Mouse (Mus musculus) cerebellum, adult 2 months (tissue): Measurements from ENCODE around the gene Tgfbr3. TPM values are rescaled to one million over a fixed set of nuclear protein-coding genes. Genes with fewer than 3 reads are reported as not detected.

Experiments
- DNase-seq, 2 experiments: peaks; one replicate each; pipeline ENCODE4 v3.0.0; 2021
- H3K27ac ChIP-seq: fragments of 200-500 bp; 2 replicates; pipeline ENCODE4 v1.5.1; 2012; ENCODE audit warnings: low read length, control low read depth, inconsistent platforms; ENCODE audit not compliant: insufficient read depth
- H3K27me3 ChIP-seq: fragments of 200-500 bp; 2 replicates; pipeline ENCODE4 v1.6.1; 2012; ENCODE audit warnings: inconsistent platforms, mild to moderate bottlenecking, low read length, moderate library complexity; ENCODE audit not compliant: control insufficient read depth, insufficient read depth
- H3K4me1 ChIP-seq: fragments of 200-500 bp; 2 replicates; pipeline ENCODE4 v1.6.1; 2011; ENCODE audit warnings: low read length; ENCODE audit not compliant: control insufficient read depth, insufficient read depth
- H3K4me3 ChIP-seq: fragments of 200-500 bp; replicated peaks from 2 replicates; pipeline ENCODE3; 2011; ENCODE audit warnings: mild to moderate bottlenecking, low read depth, low read length, control low read depth; ENCODE audit not compliant: insufficient read depth
- CTCF ChIP-seq: fragments of 200-500 bp; IDR thresholded peaks from 2 replicates; pipeline ENCODE4 v1.5.1; 2011; ENCODE audit warnings: low read depth, mild to moderate bottlenecking, control low read depth, low read length, moderate library complexity, borderline replicate concordance; ENCODE audit not compliant: insufficient read depth
- POLR2A ChIP-seq: fragments of 200-500 bp; IDR thresholded peaks from 2 replicates; pipeline ENCODE4 v1.6.1; 2011; ENCODE audit warnings: low read length, control low read depth, borderline replicate concordance; ENCODE audit not compliant: insufficient read depth
- WGBS: fragments of 180-500 bp; shearing (Covaris S2); methylation state at CpG from one replicate; pipeline ENCODE4 v1.1.7; 2018; 5-methylcytosine and 5-hydroxymethylcytosine counted together
- polyA plus RNA-seq: library from polyadenylated mRNA; depleted of rRNA; stranded (reverse); fragments of >200 nt; gene quantifications from 2 replicates; pipeline ENCODE4 v1.2.3, GENCODE M21; 2012

Tgfbr3 gene
- polyA plus RNA-seq, 1 experiment = 11.5 TPM

GRCm38 (mm10) chr5:107087829-107088808 lies 201.3 kb downstream of the Tgfbr3 start:
- no peak overlapping the region for H3K4me3 ChIP-seq
- H3K4me1 ChIP-seq = no peaks in the 10 kb centered on the region
- DNase-seq = no peak
- no peak for TF ChIP-seq POLR2A
- TF ChIP-seq CTCF = no peak
- WGBS = 21% methylated on average over 12 of the region's 12 CpGs
- no peak overlapping the region for H3K27ac ChIP-seq
- H3K27me3 ChIP-seq = no peaks in the 10 kb centered on the region

GRCm38 (mm10) chr5:107087291-107087690 lies 202.1 kb downstream of the Tgfbr3 start:
- TF ChIP-seq POLR2A (no peak), CTCF (no peak)
- H3K4me1 ChIP-seq = no peaks in the 10 kb centered on the region
- WGBS = 36% methylated on average over 2 of the region's 2 CpGs
- no peak overlapping the region for H3K4me3 ChIP-seq
- H3K27ac ChIP-seq = no peak overlapping the region
- H3K27me3 ChIP-seq = no peaks in the 10 kb centered on the region
- DNase-seq = no peak

GRCm38 (mm10) chr5:107086166-107086565 lies 203.3 kb downstream of the Tgfbr3 start:
- no peak overlapping the region for H3K27ac ChIP-seq
- H3K27me3 ChIP-seq = no peaks in the 10 kb centered on the region
- DNase-seq = no peak
- no peaks in the 10 kb centered on the region for H3K4me1 ChIP-seq
- no peak overlapping the region for H3K4me3 ChIP-seq
- WGBS = 87% methylated on average over 5 of the region's 5 CpGs
- TF ChIP-seq CTCF (no peak), POLR2A (no peak)

- WGBS = 87% methylated on average over 4 of the region's 4 CpGs
- H3K27me3 ChIP-seq = no peaks in the 10 kb centered on the region
- TF ChIP-seq POLR2A (no peak), CTCF (no peak)
Observed at GRCm38 (mm10) chr5:107084431-107084830, 205.0 kb downstream of the Tgfbr3 start.

GRCm38 (mm10) chr5:107082011-107082410 lies 207.4 kb downstream of the Tgfbr3 start:
- WGBS = 73% methylated on average over 3 of the region's 3 CpGs
- Histone ChIP-seq H3K27me3 (no peaks in the 10 kb centered on the region), H3K27ac (no peak overlapping the region), H3K4me3 (no peak overlapping the region), H3K4me1 (no peaks in the 10 kb centered on the region)
- no peak for TF ChIP-seq POLR2A
- no peak for TF ChIP-seq CTCF
- DNase-seq = no peak

More at GRCm38 (mm10) chr5:107084431-107084830, 205.0 kb downstream of the Tgfbr3 start:
- no peak overlapping the region for H3K4me3 ChIP-seq
- H3K27ac ChIP-seq = no peak overlapping the region
- DNase-seq = no peak
- no peaks in the 10 kb centered on the region for H3K4me1 ChIP-seq

- DNase-seq = no peak
- Histone ChIP-seq H3K27ac (no peak overlapping the region), H3K4me1 (no peaks in the 10 kb centered on the region), H3K27me3 (no peaks in the 10 kb centered on the region), H3K4me3 (no peak overlapping the region)
- 83% methylated on average over 12 of the region's 12 CpGs for WGBS
- TF ChIP-seq CTCF = no peak
- TF ChIP-seq POLR2A = no peak
Observed at GRCm38 (mm10) chr5:107080986-107081624, 208.3 kb downstream of the Tgfbr3 start.

GRCm38 (mm10) chr5:107079920-107080319 lies 209.5 kb downstream of the Tgfbr3 start:
- DNase-seq = no peak
- WGBS = 84% methylated on average over 8 of the region's 8 CpGs
- no peaks in the 10 kb centered on the region for H3K4me1 ChIP-seq
- no peaks in the 10 kb centered on the region for H3K27me3 ChIP-seq
- no peak overlapping the region for H3K4me3 ChIP-seq
- no peak overlapping the region for H3K27ac ChIP-seq
- TF ChIP-seq POLR2A (no peak), CTCF (no peak)

- no peaks in the 10 kb centered on the region for H3K4me1 ChIP-seq
- no peak overlapping the region for H3K4me3 ChIP-seq
- H3K27me3 ChIP-seq = no peaks in the 10 kb centered on the region
- 24% methylated on average over 11 of the region's 11 CpGs for WGBS
- TF ChIP-seq CTCF = no peak
- TF ChIP-seq POLR2A = no peak
- no peak for DNase-seq
- no peak overlapping the region for H3K27ac ChIP-seq
Observed at GRCm38 (mm10) chr5:107079146-107079638, 210.2 kb downstream of the Tgfbr3 start.
